Mouse (Mus musculus): ENCODE measurements around the gene Klhl10. TPM values are rescaled to one million over a fixed set of nuclear protein-coding genes. Genes with fewer than 3 reads are reported as not detected.

Klhl10 gene
- total RNA-seq, 4 experiments from 2014 or later: 0.59 to 0.90 (median 0.77) TPM

Small RNA genes lying within 50 kb of the gene (microRNA-seq; reads per million reads assigned to microRNA genes)
- gene Gm27374 (not detected), gene Mir7116 (not detected)

Other genes starting within 250 kb of the Klhl10 start
- gene Krt9, start 248.7 kb upstream of the Klhl10 start, total RNA-seq (2022): not detected
- gene Krt14, start 234.4 kb upstream of the Klhl10 start, total RNA-seq (2022): under 1 TPM in 2 of 4 experiments, not detected in 2; 0.25 to 0.63 TPM
- not detected for gene Krt16, start 193.0 kb upstream of the Klhl10 start, total RNA-seq (2022)
- gene Krt17, start 180.9 kb upstream of the Klhl10 start, total RNA-seq (2022): not detected
- not detected for gene Krt42, start 172.0 kb upstream of the Klhl10 start, total RNA-seq (2022)
- gene Eif1, start 122.0 kb upstream of the Klhl10 start, total RNA-seq (2022): 1,000 to 10,000 TPM; 1,527 to 1,967 (median 1,680) TPM
- gene Gast, start 107.5 kb upstream of the Klhl10 start, total RNA-seq (2022): not detected
- gene Hap1, start 85.8 kb upstream of the Klhl10 start, total RNA-seq (2022): 1 to 10 TPM; 1.0 to 2.5 (median 2.0) TPM
- gene Jup, start 44.2 kb upstream of the Klhl10 start, total RNA-seq (2022): 100 to 1,000 TPM; 224 to 279 (median 261) TPM
- 10 to 100 TPM; 13.7 to 19.4 (median 16.4) TPM for gene P3h4, start 27.1 kb upstream of the Klhl10 start, total RNA-seq (2022)
- gene Fkbp10, start 26.2 kb upstream of the Klhl10 start, total RNA-seq (2022): 10 to 100 TPM in 1 of 4 experiments, 1 to 10 TPM in 3; 9.0 to 11.1 (median 9.0) TPM
- gene Nt5c3b, start 109 bp upstream of the Klhl10 start, total RNA-seq (2022): 10 to 100 TPM; 18.8 to 28.0 (median 25.2) TPM
- gene Klhl11, start 30.8 kb downstream of the Klhl10 start, total RNA-seq (2022): 1 to 10 TPM; 5.7 to 6.7 (median 6.4) TPM
- gene Acly, start 86.1 kb downstream of the Klhl10 start, total RNA-seq (2022): 10 to 100 TPM; 20.0 to 39.1 (median 27.5) TPM
- gene Ttc25, start 103.7 kb downstream of the Klhl10 start, total RNA-seq (2022): under 1 TPM; 0.08 to 0.53 (median 0.21) TPM
- 1 to 10 TPM; 5.0 to 5.7 (median 5.4) TPM for gene Cnp, start 133.0 kb downstream of the Klhl10 start, total RNA-seq (2022)
- gene Nkiras2, start 177.3 kb downstream of the Klhl10 start, total RNA-seq (2022): 10 to 100 TPM; 49.3 to 59.3 (median 55.2) TPM
- 100 to 1,000 TPM in 3 of 4 experiments, 10 to 100 TPM in 1; 89.7 to 121 (median 109) TPM for gene Dnajc7, start 178.3 kb downstream of the Klhl10 start, total RNA-seq (2022)